ENCODE assay signal across 9 mouse cellular contexts in genomic region chr9:62726472-62726871, GRCm38 (mm10). TPM values are rescaled to one million over a fixed set of nuclear protein-coding genes. Genes with fewer than 3 reads are reported as not detected.
A peak's percentile ranks its signal among the peaks of the same experiment; 100 is the strongest.
DNase-seq lines count a peak whose midpoint lies in the region; ATAC-seq and TF ChIP-seq lines count a peak whose summit lies in the region.
"Had no signal": no experiment of that assay in that cellular context is flagged by ENCODE, and none has a peak within 500 bp of the region (broad histone marks: within the 10 kb centered on the region; RNA-seq: fewer than 3 reads in every experiment).

No protein-coding gene starts in this region.

- H3K27me3 ChIP-seq in liver, adult 2 months (ENCODE audit: control insufficient read depth, insufficient read depth, low read length): no peaks in the 10 kb centered on the region
- no peaks in the 10 kb centered on the region for H3K27me3 ChIP-seq in liver, embryonic 11.5 days (replicated peaks; ENCODE audit: control insufficient read depth, insufficient read depth, low read length)
- no peaks in the 10 kb centered on the region for H3K27me3 ChIP-seq in ES-Bruce4 (ENCODE audit: control insufficient read depth, insufficient read depth, low read length, poor library complexity, severe bottlenecking)
- no peaks in the 10 kb centered on the region for H3K27me3 ChIP-seq in forebrain, embryonic 13.5 days

- no peaks in the 10 kb centered on the region for H3K79me2 ChIP-seq in liver, adult 2 months (ENCODE audit: control insufficient read depth, insufficient read depth, low read length)

- H3K4me1 ChIP-seq in liver, adult 2 months (ENCODE audit: control insufficient read depth, insufficient read depth, low read length): no peaks in the 10 kb centered on the region
- H3K4me1 ChIP-seq in liver, embryonic 11.5 days (replicated peaks; ENCODE audit: control insufficient read depth, insufficient read depth, low read length): no peaks in the 10 kb centered on the region
- H3K4me1 ChIP-seq in ES-Bruce4 (ENCODE audit: control insufficient read depth, insufficient read depth, low read length): no peaks in the 10 kb centered on the region
- H3K4me1 ChIP-seq in forebrain, embryonic 13.5 days: peaks cover 2% of the 10 kb centered on the region; the same call in 1 of the 2 replicates

- ATAC-seq in liver, embryonic 11.5 days (replicated peaks; ENCODE audit: low FRiP score): no peak
- ATAC-seq in megakaryocyte progenitor cell, adult 5-6 weeks (replicated peaks; ENCODE audit: poor library complexity): peak; percentile 34; the same call in 1 of the 2 replicates
- ATAC-seq in forebrain, embryonic 13.5 days: no peak

- 60% methylated on average over 6 of the region's 6 CpGs for WGBS in liver, adult 2 months
- WGBS in liver, embryonic 11.5 days: 52% methylated on average over 6 of the region's 6 CpGs
- WGBS in forebrain, embryonic 13.5 days: 63% methylated on average over 6 of the region's 6 CpGs

- TF ChIP-seq EP300 in ES-Bruce4 (IDR thresholded peaks at IDR 0.05; ENCODE audit: insufficient read depth, low read depth, low read length): no peak

- H3K36me3 ChIP-seq in liver, adult 2 months (ENCODE audit: control insufficient read depth, insufficient read depth, low read length): no peaks in the 10 kb centered on the region
- H3K36me3 ChIP-seq in liver, embryonic 11.5 days (ENCODE audit: control insufficient read depth, insufficient read depth, low read length): no peaks in the 10 kb centered on the region
- H3K36me3 ChIP-seq in ES-Bruce4 (ENCODE audit: control insufficient read depth, insufficient read depth, low read length, poor library complexity, severe bottlenecking): no peaks in the 10 kb centered on the region
- H3K36me3 ChIP-seq in forebrain, embryonic 13.5 days (ENCODE audit: poor library complexity, severe bottlenecking): no peaks in the 10 kb centered on the region
- H3K36me3 ChIP-seq: heart, embryonic 10.5 days had no signal

- no peak overlapping the region for H3K27ac ChIP-seq in liver, adult 2 months (replicated peaks; ENCODE audit: insufficient read depth, low read depth, low read length)
- H3K27ac ChIP-seq in liver, embryonic 11.5 days (ENCODE audit: low read depth, low read length): no peak overlapping the region
- no peak overlapping the region for H3K27ac ChIP-seq in ES-Bruce4 (ENCODE audit: insufficient read depth, low read length)
- no peak overlapping the region for H3K27ac ChIP-seq in forebrain, embryonic 13.5 days
- H3K27ac ChIP-seq: heart, embryonic 10.5 days had no signal

- no peaks in the 10 kb centered on the region for H3K9me3 ChIP-seq in liver, embryonic 11.5 days (ENCODE audit: control insufficient read depth, low read length)
- no peaks in the 10 kb centered on the region for H3K9me3 ChIP-seq in ES-Bruce4 (replicated peaks; ENCODE audit: control insufficient read depth, insufficient read depth, low read length, poor library complexity, severe bottlenecking)
- H3K9me3 ChIP-seq in forebrain, embryonic 13.5 days (replicated peaks): no peaks in the 10 kb centered on the region
- H3K9me3 ChIP-seq: heart, embryonic 10.5 days had no signal

- TF ChIP-seq CTCF in liver, adult 2 months (IDR thresholded peaks at IDR 0.05; ENCODE audit: low read depth, low read length): peak; percentile 39; the same call in 1 of the 2 replicates
- TF ChIP-seq CTCF in ES-Bruce4 (IDR thresholded peaks at IDR 0.05; ENCODE audit: low read depth, low read length): peak; percentile 82

- no peak overlapping the region for H3K4me2 ChIP-seq in liver, embryonic 11.5 days
- no peak overlapping the region for H3K4me2 ChIP-seq in forebrain, embryonic 13.5 days

- no peak for TF ChIP-seq POLR2A in liver, adult 2 months (IDR thresholded peaks at IDR 0.05; ENCODE audit: extremely low read depth, insufficient read depth, low read length)
- no peak for TF ChIP-seq POLR2A in ES-Bruce4 (IDR thresholded peaks at IDR 0.05; ENCODE audit: insufficient read depth, low read length)

- H3K4me3 ChIP-seq in liver, adult 2 months (ENCODE audit: insufficient read depth, low read depth, low read length): no peak overlapping the region
- no peak overlapping the region for H3K4me3 ChIP-seq in liver, embryonic 11.5 days (ENCODE audit: low read depth, low read length)
- H3K4me3 ChIP-seq in ES-Bruce4 (ENCODE audit: low read depth, low read length): no peak overlapping the region
- H3K4me3 ChIP-seq in forebrain, embryonic 13.5 days: no peak overlapping the region
- H3K4me3 ChIP-seq: heart, embryonic 10.5 days had no signal

- DNase-seq in liver, adult 2 months (ENCODE audit: extremely low read depth, low read depth, low spot score): no peak
- DNase-seq in liver, embryonic 11.5 days (ENCODE audit: low spot score): no peak
- peak; percentile 45 for DNase-seq in WW6 (ENCODE audit: low read depth, low spot score)
- DNase-seq in cerebellum, adult 9-11 months: no peak

- H3K9ac ChIP-seq in liver, adult 2 months (ENCODE audit: low read depth, low read length): no peak overlapping the region
- no peak overlapping the region for H3K9ac ChIP-seq in liver, embryonic 11.5 days (ENCODE audit: low read depth, low read length)
- no peak overlapping the region for H3K9ac ChIP-seq in ES-Bruce4 (ENCODE audit: low read depth, poor library complexity, severe bottlenecking)
- no peak overlapping the region for H3K9ac ChIP-seq in forebrain, embryonic 13.5 days

RNA-seq across cellular contexts. Expression of gene Itga11, which starts 48.8 kb away (rescaled TPM):
- total RNA-seq in liver, adult 2 months (2014; rRNA removed): 0.07 and 0.09 TPM in 2 replicates
- polyA plus RNA-seq in liver, adult 2 months (2012; rRNA removed): 0.07 and 0.09 TPM in 2 replicates
- polyA plus RNA-seq in liver, embryonic 11.5 days (2014; fragmentation: Nextera tagmentation; extraction: Ambion mirVana): 0.19 and 0.26 TPM in 2 replicates
- 1.2 and 1.4 TPM in 2 replicates for polyA plus RNA-seq in ES-Bruce4 (2011; ENCODE audit: insufficient read depth, insufficient read length, low read depth, missing spikeins)
- not detected in 2 replicates for total RNA-seq in megakaryocyte progenitor cell, adult 5-6 weeks (2015)
- not detected in 2 replicates for total RNA-seq in megakaryocyte progenitor cell, adult 5-6 weeks (2017)
- 1.1 TPM in 2 replicates for polyA plus RNA-seq in forebrain, embryonic 13.5 days (2015; fragmentation: Nextera tagmentation; extraction: Ambion mirVana)
- total RNA-seq: megakaryocyte-erythroid progenitor cell, adult 5-6 weeks had no signal
